Mouse (Mus musculus) embryonic fibroblast, embryonic 13.5 days (primary cell): ENCODE results near the gene Dhrs7.

Experiments
- CTCF ChIP-seq: IDR thresholded peaks from 2 replicates; pipeline ENCODE4 v1.5.1; 2011; ENCODE audit warnings: mild to moderate bottlenecking, control low read depth, low read length, moderate library complexity, borderline replicate concordance; ENCODE audit not compliant: insufficient read depth
- POLR2A ChIP-seq: IDR thresholded peaks from 2 replicates; pipeline ENCODE4 v1.6.1; 2011; ENCODE audit warnings: low read depth, mild to moderate bottlenecking, control low read depth, low read length, moderate library complexity

- TF ChIP-seq CTCF (no peak), POLR2A (no peak)
These were observed 18.0 kb upstream of the Dhrs7 start for GRCm38 (mm10) chr12:72682511-72683282.
